9 mouse cellular contexts compared by ENCODE assay signal in genomic region chr5:43892386-43892785, GRCm38 (mm10). TPM values are rescaled to one million over a fixed set of nuclear protein-coding genes. Genes with fewer than 3 reads are reported as not detected.
DNase-seq lines count a peak whose midpoint lies in the region; ATAC-seq lines count a peak whose summit lies in the region.
"Had no signal": no experiment of that assay in that cellular context is flagged by ENCODE, and none has a peak within 500 bp of the region (broad histone marks: within the 10 kb centered on the region; RNA-seq: fewer than 3 reads in every experiment).

No protein-coding gene starts in this region.

- no peak overlapping the region for H3K4me2 ChIP-seq in heart, embryonic 12.5 days

- 30% methylated on average over 1 of the region's 1 CpGs for WGBS in heart, embryonic 12.5 days

- no peak for ATAC-seq in heart, embryonic 12.5 days (ENCODE audit: insufficient number of reproducible peaks, low FRiP score)

- intact Hi-C loops in heart, postnatal 36 days (cut with DNase I): loop anchor here (5.0 kb wide), 1 partner anchor 50 kb away; no protein-coding TSS in a partner anchor

- peak; percentile 40 for DNase-seq in heart, postnatal 4 days
- DNase-seq in urinary bladder, postnatal 25 days (ENCODE audit: low spot score): peak; percentile 24
- DNase-seq in urinary bladder, postnatal 4 days (ENCODE audit: low spot score in 2 of 2): no peak
- peak; percentile 68 for DNase-seq in embryo, embryonic 11 days
- peak; percentile 43 for DNase-seq in layer of hippocampus, adult 9-10 months (ENCODE audit: low spot score)
- DNase-seq in splenic B cell, adult 2 months (ENCODE audit: low read depth, low spot score): peak; percentile 82
- no peak for DNase-seq in heart, postnatal 36 days

- H3K9ac ChIP-seq in heart, embryonic 12.5 days: no peak overlapping the region

- H3K4me1 ChIP-seq in heart, embryonic 12.5 days (replicated peaks): peaks cover 5% of the 10 kb centered on the region; the same call in 1 of the 2 replicates

- no peak overlapping the region for H3K4me3 ChIP-seq in heart, embryonic 12.5 days
- H3K4me3 ChIP-seq: myocyte had no signal

- H3K9me3 ChIP-seq in heart, embryonic 12.5 days (replicated peaks): no peaks in the 10 kb centered on the region

- H3K27me3 ChIP-seq in heart, embryonic 12.5 days (replicated peaks): no peaks in the 10 kb centered on the region
- no peaks in the 10 kb centered on the region for H3K27me3 ChIP-seq in splenic B cell, adult 2 months (ENCODE audit: control insufficient read depth, insufficient read depth, low read length, poor library complexity, severe bottlenecking)

- H3K27ac ChIP-seq in heart, embryonic 12.5 days (ENCODE audit: poor library complexity, severe bottlenecking): no peak overlapping the region

- no peaks in the 10 kb centered on the region for H3K36me3 ChIP-seq in heart, embryonic 12.5 days
- H3K36me3 ChIP-seq in splenic B cell, adult 2 months (ENCODE audit: control insufficient read depth, insufficient read depth, low read length, poor library complexity, severe bottlenecking): peaks cover 10% of the 10 kb centered on the region; the same call in 1 of the 2 replicates

RNA-seq across cellular contexts. Expression of gene Gm7879, which starts 20.6 kb away (rescaled TPM):
- total RNA-seq in heart, postnatal 4 days (2021): 10 to 100 TPM in 1 of 2 experiments, 1 to 10 TPM in 1; 8.8 to 11.2 TPM
- 0.32 TPM in 1 of 2 replicates, not detected in the other for polyA plus RNA-seq in heart, embryonic 12.5 days (2016; fragmentation: Nextera tagmentation; extraction: Ambion mirVana)
- 1 to 10 TPM; 6.6 to 6.9 TPM for total RNA-seq in heart, postnatal 36 days (2021)

RNA-seq across cellular contexts. Expression of gene Cd38, which starts 24.0 kb away (rescaled TPM):
- total RNA-seq in heart, postnatal 4 days (2021): 1 to 10 TPM; 9.3 to 9.6 TPM
- 23.4 and 24.0 TPM in 2 replicates for polyA plus RNA-seq in heart, embryonic 12.5 days (2016; fragmentation: Nextera tagmentation; extraction: Ambion mirVana)
- total RNA-seq in heart, postnatal 36 days (2021): 1 to 10 TPM; 8.2 to 8.5 TPM

Comparison
In these comparisons a context has a peak if more than half of its experiments do, and no peak if none do; other contexts are left out.
1. DNase-seq: peak in heart, postnatal 4 days (single experiment), urinary bladder, postnatal 25 days (single experiment), embryo, embryonic 11 days (single experiment), layer of hippocampus, adult 9-10 months (single experiment) and splenic B cell, adult 2 months (single experiment); none in urinary bladder, postnatal 4 days (0 of 2) and heart, postnatal 36 days (0 of 2).